Mouse (Mus musculus) testis, adult 2 months (tissue): ENCODE measurements around the gene Cntrob. TPM values are rescaled to one million over a fixed set of nuclear protein-coding genes. Genes with fewer than 3 reads are reported as not detected.
A peak's percentile ranks its signal among the peaks of the same experiment; 100 is the strongest.

Experiments used
- H3K27ac ChIP-seq: fragments of 200-500 bp; 2 replicates; pipeline ENCODE4 v1.5.1; 2012; ENCODE audit warnings: low read depth, low read length; ENCODE audit not compliant: control insufficient read depth, insufficient read depth
- H3K27me3 ChIP-seq: fragments of 200-500 bp; 2 replicates; pipeline ENCODE4 v1.6.1; 2012; ENCODE audit warnings: mild to moderate bottlenecking, low read length, moderate library complexity; ENCODE audit not compliant: control insufficient read depth, insufficient read depth
- H3K36me3 ChIP-seq: fragments of 200-500 bp; 2 replicates; pipeline ENCODE4 v1.6.1; 2012; ENCODE audit warnings: mild to moderate bottlenecking, low read length; ENCODE audit not compliant: control insufficient read depth, insufficient read depth
- H3K4me1 ChIP-seq: fragments of 200-500 bp; 2 replicates; pipeline ENCODE4 v1.6.1; 2012; ENCODE audit warnings: low read length; ENCODE audit not compliant: control insufficient read depth, insufficient read depth
- H3K4me3 ChIP-seq: fragments of 200-500 bp; 2 replicates; pipeline ENCODE4 v1.5.1; 2012; ENCODE audit warnings: low read depth, mild to moderate bottlenecking, low read length, moderate library complexity, mixed read lengths; ENCODE audit not compliant: control insufficient read depth
- CTCF ChIP-seq: fragments of 200-500 bp; IDR thresholded peaks from 2 replicates; pipeline ENCODE4 v1.5.1; 2012; ENCODE audit warnings: low read depth, mild to moderate bottlenecking, inconsistent platforms, low read length, moderate library complexity; ENCODE audit not compliant: control insufficient read depth, insufficient read depth, insufficient replicate concordance
- POLR2A ChIP-seq: fragments of 200-500 bp; IDR thresholded peaks from 2 replicates; pipeline ENCODE4 v1.6.1; 2012; ENCODE audit warnings: low read depth, mild to moderate bottlenecking, inconsistent platforms, low read length, moderate library complexity; ENCODE audit not compliant: control insufficient read depth
- polyA plus RNA-seq: library from polyadenylated mRNA; depleted of rRNA; stranded (reverse); fragments of >200 nt; gene quantifications from 2 replicates; pipeline ENCODE4 v1.2.3, GENCODE M21; 2012

The Cntrob gene
- polyA plus RNA-seq, 1 experiment = 21.6 TPM

- Histone ChIP-seq H3K27ac (peak overlapping the region; percentile 82), H3K4me1 (peaks cover 32% of the 10 kb centered on the region), H3K4me3 (peak overlapping the region; percentile 84), H3K36me3 (no peaks in the 10 kb centered on the region), H3K27me3 (no peaks in the 10 kb centered on the region)
- TF ChIP-seq CTCF = no peak
- TF ChIP-seq POLR2A = no peak
These were observed 45.0 kb upstream of the Cntrob start for GRCm38 (mm10) chr11:69368356-69369214.

DNA sequence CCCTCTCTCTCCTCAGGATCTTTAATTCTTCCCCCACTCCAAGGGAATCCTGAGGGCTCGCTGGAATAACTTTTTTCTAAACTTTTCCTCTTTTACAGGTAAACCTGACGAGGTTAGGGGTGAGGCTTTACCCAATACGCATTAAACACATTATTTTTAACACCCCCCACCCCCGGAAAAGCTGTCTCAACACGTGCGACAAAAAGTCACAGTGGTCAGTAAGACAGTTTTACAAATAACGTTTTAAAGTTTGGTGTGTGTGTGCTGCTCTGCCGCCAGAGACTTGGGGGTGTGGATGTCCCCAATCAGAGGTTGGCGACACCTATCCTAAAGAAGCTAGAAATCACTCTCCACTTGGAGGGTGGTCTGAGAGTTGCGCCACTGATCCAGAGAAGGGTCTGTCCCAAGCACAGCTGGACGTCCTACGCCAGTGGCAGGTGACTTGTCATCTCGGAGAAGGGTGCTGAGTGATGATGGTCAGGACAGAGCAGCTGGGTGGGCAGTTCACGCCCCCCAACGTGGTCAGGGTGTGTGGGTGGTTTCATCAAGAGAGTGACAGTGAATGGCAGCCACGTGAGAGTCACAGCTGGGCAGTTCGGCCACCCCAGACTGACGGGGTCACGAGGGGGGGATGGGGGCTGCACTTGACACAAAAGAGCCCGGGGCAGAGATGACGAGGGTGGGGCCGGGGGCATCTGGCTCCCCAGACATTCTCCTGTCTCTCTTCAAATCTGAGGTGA, 44.2 kb upstream of the Cntrob start:
- H3K4me3 ChIP-seq = peak overlapping the region; percentile 84
- TF ChIP-seq CTCF = no peak
- TF ChIP-seq POLR2A = no peak
- H3K27me3 ChIP-seq = no peaks in the 10 kb centered on the region
- H3K27ac ChIP-seq = peak overlapping the region; percentile 78
- peaks cover 32% of the 10 kb centered on the region for H3K4me1 ChIP-seq
- H3K36me3 ChIP-seq = no peaks in the 10 kb centered on the region

- Histone ChIP-seq H3K4me1 (peaks cover 30% of the 10 kb centered on the region), H3K4me3 (peak overlapping the region; percentile 35), H3K36me3 (no peaks in the 10 kb centered on the region), H3K27me3 (no peaks in the 10 kb centered on the region), H3K27ac (peak overlapping the region; percentile 61)
- no peak for TF ChIP-seq POLR2A
These were observed 43.5 kb upstream of the Cntrob start for GRCm38 (mm10) chr11:69366855-69367615.

DNA sequence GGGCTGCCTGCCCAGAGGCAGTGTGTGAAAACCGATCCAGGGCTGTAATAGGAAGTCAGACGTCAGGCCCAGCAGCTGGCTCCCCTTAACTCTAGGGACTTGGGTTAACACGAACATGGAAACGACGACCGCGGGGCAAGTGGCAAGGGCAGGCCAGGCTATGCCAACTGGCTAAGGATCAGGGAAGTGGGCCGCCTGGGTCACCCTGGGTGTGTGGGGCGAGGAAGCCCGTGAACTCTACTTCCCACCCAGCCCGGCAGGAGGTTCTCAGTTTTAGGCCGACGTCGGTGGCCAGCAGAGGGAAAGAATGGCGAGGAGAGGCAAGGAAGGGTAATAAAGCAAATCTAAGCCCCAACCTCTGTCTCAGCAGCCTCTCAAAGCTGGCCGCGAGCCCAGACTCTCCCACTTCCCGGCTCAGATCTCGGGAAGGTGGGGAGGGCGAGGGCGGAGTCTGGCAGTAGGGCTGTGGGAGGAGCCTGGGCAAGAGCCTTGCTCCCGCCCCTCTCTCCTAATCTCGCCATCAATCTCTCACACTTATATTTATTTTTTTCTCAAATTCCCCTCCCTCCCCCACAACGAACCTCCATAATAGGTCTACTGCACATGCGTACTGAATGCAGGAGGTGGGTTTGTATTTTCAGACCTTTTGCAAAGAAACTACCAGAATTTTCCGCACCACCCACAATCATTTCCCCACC, 42.7 kb upstream of the Cntrob start:
- H3K27ac ChIP-seq = peak overlapping the region; percentile 88
- H3K4me1 ChIP-seq = peaks cover 30% of the 10 kb centered on the region
- H3K36me3 ChIP-seq = no peaks in the 10 kb centered on the region
- no peaks in the 10 kb centered on the region for H3K27me3 ChIP-seq
- H3K4me3 ChIP-seq = peak overlapping the region; percentile 75
- peak; percentile 68 for TF ChIP-seq POLR2A
- TF ChIP-seq CTCF = no peak

DNA sequence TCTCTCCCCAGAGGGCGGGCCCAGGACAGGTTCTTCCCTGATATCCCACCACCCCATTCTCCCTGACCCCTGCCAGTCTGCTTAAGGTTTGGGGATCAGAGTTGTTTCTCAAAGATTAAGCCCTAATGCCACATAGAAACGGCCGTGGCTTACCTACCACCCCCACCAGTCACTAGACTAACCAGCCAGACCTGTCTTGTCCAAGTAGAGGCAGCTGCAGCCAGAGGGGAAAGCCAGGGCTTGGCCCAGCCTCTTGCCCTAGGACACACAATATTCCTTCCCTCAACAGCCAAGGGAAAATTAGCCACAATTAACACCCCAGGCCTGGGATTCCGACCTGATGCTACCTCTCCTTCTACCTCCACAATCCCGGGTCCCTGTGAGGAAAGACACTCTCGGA, 42.1 kb upstream of the Cntrob start:
- H3K27ac ChIP-seq = peak overlapping the region; percentile 88
- TF ChIP-seq POLR2A = no peak
- no peak for TF ChIP-seq CTCF
- no peaks in the 10 kb centered on the region for H3K36me3 ChIP-seq
- peaks cover 30% of the 10 kb centered on the region for H3K4me1 ChIP-seq
- H3K27me3 ChIP-seq = no peaks in the 10 kb centered on the region
- H3K4me3 ChIP-seq = peak overlapping the region; percentile 75; the same call in 1 of the 2 replicates

DNA sequence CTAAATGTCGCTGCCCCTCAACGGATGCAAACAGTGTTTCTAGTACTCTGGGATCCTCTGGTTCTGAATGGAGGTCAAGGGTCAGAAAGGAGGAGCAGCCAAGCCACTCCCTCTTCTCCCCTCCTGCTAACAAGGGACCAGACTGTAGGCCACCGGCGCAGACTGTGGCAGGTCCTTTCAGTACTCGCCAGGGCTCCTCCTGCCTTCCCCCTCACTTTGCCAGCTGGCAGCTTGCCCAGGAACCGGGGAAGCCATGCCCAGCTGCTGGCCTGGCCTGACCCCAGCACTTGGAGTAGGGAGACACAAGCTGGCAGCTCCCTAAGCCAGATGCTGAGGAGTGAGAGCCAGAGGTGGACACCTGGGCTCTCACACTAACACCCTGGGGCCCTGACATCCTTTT, 41.3 kb upstream of the Cntrob start:
- TF ChIP-seq POLR2A (no peak), CTCF (no peak)
- Histone ChIP-seq H3K27ac (no peak overlapping the region; the same call in 1 of the 2 replicates), H3K27me3 (no peaks in the 10 kb centered on the region), H3K4me1 (peaks cover 30% of the 10 kb centered on the region), H3K4me3 (no peak overlapping the region), H3K36me3 (no peaks in the 10 kb centered on the region; the same call in 1 of the 2 replicates)

DNA sequence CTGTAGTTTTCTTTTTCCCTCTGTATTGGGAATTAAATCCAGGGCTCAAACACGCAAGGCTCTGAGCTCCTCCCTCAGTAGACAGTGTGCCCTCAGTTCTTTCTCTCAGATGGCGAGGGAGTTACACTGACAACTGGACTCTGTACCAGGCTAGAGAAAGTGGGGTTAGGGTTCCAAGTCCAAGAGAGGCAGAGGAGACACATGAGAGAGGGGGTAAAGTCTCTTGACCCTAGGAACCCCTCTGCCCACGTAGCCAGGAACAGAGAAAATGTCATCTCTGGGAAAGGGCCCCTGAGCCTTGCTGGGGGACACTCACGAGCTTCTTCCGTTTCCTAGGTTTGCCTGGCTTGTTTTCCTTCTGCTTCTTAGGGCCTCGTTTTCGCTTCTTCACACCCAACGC, 40.8 kb upstream of the Cntrob start:
- Histone ChIP-seq H3K4me3 (no peak overlapping the region), H3K27ac (no peak overlapping the region), H3K27me3 (no peaks in the 10 kb centered on the region), H3K4me1 (peaks cover 30% of the 10 kb centered on the region), H3K36me3 (no peaks in the 10 kb centered on the region; the same call in 1 of the 2 replicates)
- no peak for TF ChIP-seq POLR2A
- no peak for TF ChIP-seq CTCF
